Mouse (Mus musculus) midbrain, embryonic 15.5 days (tissue): ENCODE data around the gene Manea. TPM values are rescaled to one million over a fixed set of nuclear protein-coding genes. Genes with fewer than 3 reads are reported as not detected.

Experiments used
- ATAC-seq: fragments of 200-750 bp; cut with Nextera tagmentation; replicated peaks from 2 replicates; pipeline ENCODE4 v1.8.0; 2017; ENCODE audit warnings: moderate TSS enrichment
- H3K27ac ChIP-seq: fragments of 300-500 bp; sonication (generic); 2 replicates; pipeline ENCODE4 v1.5.1; 2015; ENCODE audit warnings: mild to moderate bottlenecking, inconsistent platforms
- H3K27me3 ChIP-seq: fragments of 300-500 bp; sonication (generic); replicated peaks from 2 replicates; pipeline ENCODE4 v1.6.1; 2015; ENCODE audit warnings: inconsistent platforms
- H3K36me3 ChIP-seq: fragments of 300-500 bp; sonication (generic); replicated peaks from 2 replicates; pipeline ENCODE4 v1.6.1; 2015; ENCODE audit warnings: inconsistent platforms
- H3K4me1 ChIP-seq: fragments of 300-500 bp; sonication (generic); 2 replicates; pipeline ENCODE4 v1.6.1; 2015; ENCODE audit warnings: inconsistent platforms
- H3K4me2 ChIP-seq: fragments of 300-500 bp; sonication (generic); 2 replicates; pipeline ENCODE4 v1.6.1; 2015; ENCODE audit warnings: inconsistent platforms, mild to moderate bottlenecking, moderate library complexity
- H3K4me3 ChIP-seq: fragments of 300-500 bp; sonication (generic); 2 replicates; pipeline ENCODE4 v1.5.1; 2015; ENCODE audit warnings: mild to moderate bottlenecking, inconsistent platforms
- H3K9ac ChIP-seq: fragments of 300-500 bp; sonication (generic); 2 replicates; pipeline ENCODE4 v1.6.1; 2015; ENCODE audit warnings: mild to moderate bottlenecking, inconsistent platforms
- H3K9me3 ChIP-seq: fragments of 300-500 bp; sonication (generic); 2 replicates; pipeline ENCODE4 v1.6.1; 2016; ENCODE audit warnings: inconsistent platforms
- WGBS: fragments of 180-500 bp; shearing (Covaris S2); methylation state at CpG from one replicate; pipeline ENCODE4 v1.1.7; 2015; ENCODE audit warnings: mixed read lengths; 5-methylcytosine and 5-hydroxymethylcytosine counted together
- polyA plus RNA-seq: library from polyadenylated mRNA; unstranded; fragments of >200 nt; fragmentation: Nextera tagmentation; extraction: Ambion mirVana; gene quantifications from 2 replicates; pipeline ENCODE4 v1.2.1, GENCODE M21; 2015

Gene Manea
- polyA plus RNA-seq, 1 experiment from 2014 or later = 13.0 TPM

GRCm38 (mm10) chr4:26275769-26276168, 70.9 kb downstream of the Manea start:
- peak; percentile 17; the same call in 1 of the 2 replicates for ATAC-seq
- 62% methylated on average over 2 of the region's 2 CpGs for WGBS
- Histone ChIP-seq H3K9ac (no peak overlapping the region), H3K9me3 (no peaks in the 10 kb centered on the region), H3K27me3 (no peaks in the 10 kb centered on the region), H3K4me1 (no peaks in the 10 kb centered on the region), H3K4me2 (no peak overlapping the region), H3K27ac (peak overlapping the region; percentile 38; the same call in 1 of the 2 replicates), H3K36me3 (no peaks in the 10 kb centered on the region), H3K4me3 (no peak overlapping the region)
